Mouse (Mus musculus) ES-E14 (cell line): Measurements from ENCODE around the gene Lsm10.
"Not testable (repeated sequence)": the region's sequence is repeated elsewhere in the genome, so short reads cannot be mapped to it uniquely, and the experiment has no call there.

Experiments used
- CHD2 ChIP-seq: IDR thresholded peaks from 2 replicates; pipeline ENCODE4 v1.6.1; 2014; ENCODE audit warnings: mild to moderate bottlenecking, low read depth, low read length, inconsistent platforms
- MAFK ChIP-seq: IDR thresholded peaks from 2 replicates; pipeline ENCODE4 v1.6.1; 2014; ENCODE audit warnings: mild to moderate bottlenecking, low read depth, low read length, inconsistent platforms; ENCODE audit not compliant: insufficient read depth
- ZNF384 ChIP-seq: IDR thresholded peaks from 2 replicates; pipeline ENCODE4 v1.6.1; 2012; ENCODE audit warnings: low read depth, low read length, inconsistent platforms

DNA sequence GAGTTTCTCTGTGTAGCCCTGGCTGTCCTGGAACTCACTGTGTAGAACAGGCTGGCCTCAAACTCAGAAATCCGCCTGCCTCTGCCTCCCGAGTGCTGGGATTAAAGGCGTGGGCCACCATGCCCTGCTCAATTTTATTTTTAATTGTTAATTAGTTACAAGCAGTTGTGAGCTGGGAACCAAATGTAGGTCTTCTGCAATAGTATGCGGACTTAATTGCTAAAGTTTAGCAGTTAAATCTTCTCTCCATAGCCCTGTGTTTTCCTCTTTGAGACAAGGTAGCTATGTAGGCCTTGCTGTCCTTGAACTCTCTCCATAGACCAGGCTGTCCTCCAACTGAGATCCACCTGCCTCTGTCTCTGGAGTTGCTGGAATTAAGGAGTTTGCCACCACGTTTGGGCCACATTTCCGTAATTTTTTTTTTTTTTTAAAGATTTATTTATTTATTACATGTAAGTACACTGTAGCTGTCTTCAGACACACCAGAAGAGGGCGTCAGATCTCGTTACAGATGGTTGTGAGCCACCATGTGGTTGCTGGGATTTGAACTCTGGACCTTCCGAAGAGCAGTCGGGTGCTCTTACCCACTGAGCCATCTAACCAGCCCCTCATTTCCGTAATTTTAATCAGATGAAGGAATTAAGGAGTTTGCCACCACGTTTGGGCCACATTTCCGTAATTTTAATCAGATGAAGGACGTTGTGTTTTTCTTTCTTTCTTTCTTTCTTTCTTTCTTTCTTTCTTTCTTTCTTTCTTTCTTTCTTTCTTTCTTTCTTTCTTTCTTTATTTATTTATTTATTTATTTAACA lies 597 bp upstream of the Lsm10 start:
- not testable (repeated sequence) for TF ChIP-seq CHD2, ZNF384, MAFK
